Mouse (Mus musculus) midbrain, embryonic 16.5 days (tissue): Measurements from ENCODE around the gene Prtg. TPM values are rescaled to one million over a fixed set of nuclear protein-coding genes. Genes with fewer than 3 reads are reported as not detected.

Experiments
- ATAC-seq: fragments of 200-750 bp; cut with Nextera tagmentation; 2 replicates; pipeline ENCODE4 v1.8.0; 2017; ENCODE audit warnings: moderate TSS enrichment
- H3K27ac ChIP-seq: fragments of 300-500 bp; sonication (generic); 2 replicates; pipeline ENCODE4 v1.5.1; 2014; ENCODE audit warnings: mild to moderate bottlenecking, low read length, mixed read lengths
- H3K27me3 ChIP-seq: fragments of 300-500 bp; sonication (generic); 2 replicates; pipeline ENCODE4 v1.6.1; 2014; ENCODE audit warnings: low read depth, low read length, mixed read lengths; ENCODE audit not compliant: control insufficient read depth, insufficient read depth
- H3K36me3 ChIP-seq: fragments of 300-500 bp; sonication (generic); 2 replicates; pipeline ENCODE4 v1.6.1; 2014; ENCODE audit warnings: mild to moderate bottlenecking, low read length, moderate library complexity, mixed read lengths; ENCODE audit not compliant: control insufficient read depth, insufficient read depth
- H3K4me1 ChIP-seq: fragments of 300-500 bp; sonication (generic); 2 replicates; pipeline ENCODE4 v1.6.1; 2014; ENCODE audit warnings: mild to moderate bottlenecking, low read length, mixed read lengths; ENCODE audit not compliant: control insufficient read depth, insufficient read depth
- H3K4me2 ChIP-seq: fragments of 300-500 bp; sonication (generic); 2 replicates; pipeline ENCODE4 v1.6.1; 2014; ENCODE audit warnings: mild to moderate bottlenecking, low read length, mixed read lengths
- H3K4me3 ChIP-seq: fragments of 300-500 bp; sonication (generic); 2 replicates; pipeline ENCODE4 v1.5.1; 2014; ENCODE audit warnings: low read depth, mild to moderate bottlenecking, low read length, moderate library complexity, mixed read lengths
- H3K9ac ChIP-seq: fragments of 300-500 bp; sonication (generic); 2 replicates; pipeline ENCODE4 v1.6.1; 2014; ENCODE audit warnings: low read depth, low read length, mixed read lengths
- H3K9me3 ChIP-seq: fragments of 300-500 bp; sonication (generic); replicated peaks from 2 replicates; pipeline ENCODE4 v1.6.1; 2014; ENCODE audit warnings: mild to moderate bottlenecking, low read length, mixed read lengths; ENCODE audit not compliant: control insufficient read depth, poor library complexity, severe bottlenecking
- WGBS: fragments of 180-500 bp; shearing (Covaris S2); extraction: QIAGEN DNeasy Blood & Tissue Kit; methylation state at CpG from one replicate; pipeline ENCODE4 v1.1.7; 2014; 5-methylcytosine and 5-hydroxymethylcytosine counted together
- polyA plus RNA-seq: library from polyadenylated mRNA; unstranded; fragments of >200 nt; fragmentation: Nextera tagmentation; extraction: Ambion mirVana; gene quantifications from 2 replicates; pipeline ENCODE4 v1.2.1, GENCODE M21; 2015

The Prtg gene
- polyA plus RNA-seq, 1 experiment from 2014 or later, result 0.41 TPM

DNA sequence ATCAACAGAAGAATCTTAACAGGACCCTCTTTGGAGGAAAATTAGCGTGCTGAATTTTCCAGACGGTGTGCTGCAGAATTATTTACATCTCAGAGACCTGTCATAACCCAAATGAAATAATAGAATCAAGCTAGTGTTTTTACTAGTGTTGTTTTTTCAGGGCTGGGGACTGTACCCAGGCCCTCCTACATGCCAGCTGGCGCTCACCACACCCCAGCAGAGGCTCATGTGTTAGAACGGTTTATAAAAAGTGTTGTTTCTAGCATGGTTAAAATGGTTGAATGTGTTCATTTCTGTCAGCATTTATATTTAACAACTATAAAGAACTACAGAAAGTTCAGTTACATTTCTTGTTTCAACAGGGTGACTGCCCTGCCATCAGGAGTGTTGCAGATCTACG, 37.8 kb downstream of the Prtg start:
- H3K4me2 ChIP-seq, result no peak overlapping the region
- 96% methylated on average over 5 of the region's 5 CpGs for WGBS
- H3K27ac ChIP-seq, result no peak overlapping the region
- H3K27me3 ChIP-seq, result no peaks in the 10 kb centered on the region
- H3K4me1 ChIP-seq, result no peaks in the 10 kb centered on the region
- no peak for ATAC-seq
- H3K4me3 ChIP-seq, result no peak overlapping the region
- no peaks in the 10 kb centered on the region for H3K36me3 ChIP-seq
- no peak overlapping the region for H3K9ac ChIP-seq
- no peaks in the 10 kb centered on the region for H3K9me3 ChIP-seq

DNA sequence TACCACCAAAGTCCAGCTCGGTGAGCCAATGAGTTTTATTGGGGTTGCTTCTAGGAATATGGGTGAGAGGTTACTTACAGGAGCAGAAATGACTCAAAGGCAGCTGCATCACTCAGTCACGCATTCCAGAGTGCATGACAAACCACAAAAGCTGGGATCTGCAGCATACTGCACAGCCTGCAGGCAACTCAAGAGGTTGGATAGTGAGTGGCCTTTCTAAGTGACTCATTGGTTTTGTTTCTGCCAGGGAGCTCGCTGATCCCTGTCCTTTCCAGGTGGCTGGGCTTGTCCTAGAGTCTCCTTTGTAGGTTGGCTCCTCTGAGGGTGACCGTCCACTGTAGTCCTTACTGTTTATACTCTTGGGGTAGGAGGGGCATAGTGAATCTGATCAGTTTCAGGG, 39.5 kb downstream of the Prtg start:
- H3K4me3 ChIP-seq, result no peak overlapping the region
- no peaks in the 10 kb centered on the region for H3K9me3 ChIP-seq
- H3K27me3 ChIP-seq, result no peaks in the 10 kb centered on the region
- no peak overlapping the region for H3K27ac ChIP-seq
- H3K9ac ChIP-seq, result no peak overlapping the region
- no peak overlapping the region for H3K4me2 ChIP-seq
- no peak for ATAC-seq
- no peaks in the 10 kb centered on the region for H3K4me1 ChIP-seq
- 92% methylated on average over 4 of the region's 4 CpGs for WGBS
- H3K36me3 ChIP-seq, result no peaks in the 10 kb centered on the region

DNA sequence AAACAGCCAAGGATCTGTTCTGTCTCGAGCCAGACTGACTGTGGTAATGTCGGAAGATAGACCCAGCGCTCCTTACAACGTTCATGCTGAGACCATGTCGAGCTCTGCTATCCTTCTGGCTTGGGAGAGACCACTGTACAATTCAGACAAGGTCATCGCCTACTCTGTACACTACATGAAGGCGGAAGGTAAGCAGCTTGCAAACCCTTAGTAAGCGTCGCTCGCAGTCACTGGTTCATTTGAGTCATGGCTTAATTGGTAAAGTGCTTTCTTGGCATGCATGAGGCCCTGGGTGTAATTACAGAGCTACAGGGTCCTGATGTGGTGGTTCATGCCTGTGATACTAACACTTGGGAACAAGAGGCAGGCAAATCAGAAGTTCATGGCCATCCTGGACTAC, 44.9 kb downstream of the Prtg start:
- H3K9ac ChIP-seq, result no peak overlapping the region
- no peak overlapping the region for H3K4me2 ChIP-seq
- no peaks in the 10 kb centered on the region for H3K36me3 ChIP-seq
- no peak overlapping the region for H3K4me3 ChIP-seq
- no peaks in the 10 kb centered on the region for H3K27me3 ChIP-seq
- WGBS, result 97% methylated on average over 10 of the region's 10 CpGs
- no peak overlapping the region for H3K27ac ChIP-seq
- no peak for ATAC-seq
- H3K9me3 ChIP-seq, result no peaks in the 10 kb centered on the region
- H3K4me1 ChIP-seq, result peaks cover 15% of the 10 kb centered on the region

- no peak overlapping the region for H3K27ac ChIP-seq
- H3K9ac ChIP-seq, result no peak overlapping the region
- H3K4me1 ChIP-seq, result peaks cover 15% of the 10 kb centered on the region
- WGBS, result 96% methylated on average over 5 of the region's 5 CpGs
- H3K27me3 ChIP-seq, result no peaks in the 10 kb centered on the region
- no peak overlapping the region for H3K4me2 ChIP-seq
- no peak overlapping the region for H3K4me3 ChIP-seq
- no peak for ATAC-seq
- no peaks in the 10 kb centered on the region for H3K9me3 ChIP-seq
- no peaks in the 10 kb centered on the region for H3K36me3 ChIP-seq
These were observed 45.3 kb downstream of the Prtg start for GRCm38 (mm10) chr9:72851979-72852378.

DNA sequence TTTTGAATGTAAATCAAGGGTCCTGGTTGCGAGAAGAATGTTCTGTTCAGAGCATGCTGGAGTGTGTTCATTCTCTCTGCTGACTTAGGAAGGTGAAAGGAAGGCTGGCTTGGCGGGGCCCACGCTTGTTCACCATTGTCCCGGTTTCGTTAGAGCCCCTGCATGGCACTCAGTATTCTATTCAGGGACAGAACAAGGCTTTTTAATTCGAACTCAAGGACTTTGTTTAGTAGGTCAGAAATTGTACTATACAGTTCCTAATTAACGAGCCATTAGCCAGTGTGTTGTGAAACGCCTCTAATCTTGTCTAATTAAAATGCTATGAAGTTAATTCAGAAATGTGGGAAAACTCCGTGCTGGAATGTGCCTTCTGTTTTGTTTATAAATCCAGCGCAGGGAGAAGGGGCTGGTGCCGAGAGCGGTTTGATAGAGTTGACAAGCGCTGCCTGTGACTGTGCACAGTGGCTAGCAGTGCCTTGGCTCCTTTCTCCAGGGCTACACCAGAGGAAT, 47.1 kb downstream of the Prtg start:
- no peaks in the 10 kb centered on the region for H3K27me3 ChIP-seq
- peak; percentile 86 for ATAC-seq
- peaks cover 15% of the 10 kb centered on the region for H3K4me1 ChIP-seq
- H3K4me3 ChIP-seq, result no peak overlapping the region; the same call in 1 of the 2 replicates
- H3K4me2 ChIP-seq, result peak overlapping the region; percentile 41
- peak overlapping the region; percentile 20; the same call in 1 of the 2 replicates for H3K9ac ChIP-seq
- no peaks in the 10 kb centered on the region for H3K36me3 ChIP-seq
- no peaks in the 10 kb centered on the region for H3K9me3 ChIP-seq
- 13% methylated on average over 13 of the region's 13 CpGs for WGBS
- H3K27ac ChIP-seq, result no peak overlapping the region

- H3K4me2 ChIP-seq, result no peak overlapping the region
- no peak for ATAC-seq
- H3K36me3 ChIP-seq, result no peaks in the 10 kb centered on the region
- H3K27me3 ChIP-seq, result no peaks in the 10 kb centered on the region
- no peaks in the 10 kb centered on the region for H3K9me3 ChIP-seq
- peaks cover 15% of the 10 kb centered on the region for H3K4me1 ChIP-seq
- H3K4me3 ChIP-seq, result no peak overlapping the region
- 93% methylated on average over 24 of the region's 24 CpGs for WGBS
- H3K27ac ChIP-seq, result no peak overlapping the region
- no peak overlapping the region for H3K9ac ChIP-seq
These were observed 50.0 kb downstream of the Prtg start for GRCm38 (mm10) chr9:72856721-72857120.

GRCm38 (mm10) chr9:72860764-72861163, 54.1 kb downstream of the Prtg start:
- Histone ChIP-seq H3K4me3 (no peak overlapping the region), H3K27me3 (no peaks in the 10 kb centered on the region), H3K4me1 (no peaks in the 10 kb centered on the region), H3K4me2 (no peak overlapping the region), H3K27ac (no peak overlapping the region), H3K36me3 (no peaks in the 10 kb centered on the region), H3K9ac (no peak overlapping the region), H3K9me3 (no peaks in the 10 kb centered on the region)
- 81% methylated on average over 5 of the region's 5 CpGs for WGBS
- no peak for ATAC-seq

GRCm38 (mm10) chr9:72861235-72861634, 54.6 kb downstream of the Prtg start:
- Histone ChIP-seq H3K4me1 (no peaks in the 10 kb centered on the region), H3K36me3 (no peaks in the 10 kb centered on the region), H3K4me3 (no peak overlapping the region), H3K9ac (no peak overlapping the region), H3K27me3 (no peaks in the 10 kb centered on the region), H3K9me3 (no peaks in the 10 kb centered on the region), H3K4me2 (no peak overlapping the region), H3K27ac (no peak overlapping the region)
- no peak for ATAC-seq
- WGBS, result 81% methylated on average over 10 of the region's 10 CpGs

DNA sequence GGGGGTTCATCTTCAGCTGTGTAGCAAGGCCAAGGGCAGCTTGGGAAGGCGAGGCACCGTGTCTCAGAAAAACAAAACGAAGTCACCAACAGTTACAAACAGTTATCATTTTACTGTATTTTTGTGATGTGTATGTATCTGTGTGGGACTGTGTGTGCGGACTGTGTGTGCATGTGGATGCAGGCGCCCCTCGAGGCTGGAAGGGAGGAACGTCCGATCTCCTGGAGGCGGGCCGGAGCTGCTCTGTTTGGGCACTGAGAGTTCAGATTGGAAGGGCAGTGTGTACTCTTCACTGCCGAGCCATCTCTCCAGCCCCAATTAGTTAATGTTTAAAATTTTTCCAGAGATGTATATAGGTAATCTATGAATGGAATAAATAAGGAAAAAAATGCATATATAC, 55.5 kb downstream of the Prtg start:
- 89% methylated on average over 11 of the region's 11 CpGs for WGBS
- ATAC-seq, result no peak
- no peak overlapping the region for H3K4me3 ChIP-seq

More for the DNA sequence above, 55.5 kb downstream of the Prtg start:
- H3K4me2 ChIP-seq, result no peak overlapping the region
- H3K36me3 ChIP-seq, result no peaks in the 10 kb centered on the region
- H3K9ac ChIP-seq, result no peak overlapping the region
- H3K4me1 ChIP-seq, result no peaks in the 10 kb centered on the region
- H3K9me3 ChIP-seq, result no peaks in the 10 kb centered on the region
- H3K27me3 ChIP-seq, result no peaks in the 10 kb centered on the region
- H3K27ac ChIP-seq, result no peak overlapping the region
